Mouse (Mus musculus) megakaryocyte, embryonic 14.5 days (primary cell): ENCODE measurements around the gene Ccdc138. TPM values are rescaled to one million over a fixed set of nuclear protein-coding genes. Genes with fewer than 3 reads are reported as not detected.
"Not testable (repeated sequence)": the region's sequence is repeated elsewhere in the genome, so short reads cannot be mapped to it uniquely, and the experiment has no call there.

Experiments used
- H3K27me3 ChIP-seq: replicated peaks from 2 replicates; pipeline ENCODE3; 2012; ENCODE audit warnings: inconsistent platforms
- H3K36me3 ChIP-seq: replicated peaks from 2 replicates; pipeline ENCODE3; 2012; ENCODE audit warnings: low read length, inconsistent platforms, mixed read lengths
- H3K4me1 ChIP-seq: 2 replicates; pipeline ENCODE4 v1.6.1; 2012; ENCODE audit warnings: inconsistent platforms
- H3K4me3 ChIP-seq: replicated peaks from 2 replicates; pipeline ENCODE3; 2012; ENCODE audit warnings: moderate library complexity, mild to moderate bottlenecking, inconsistent platforms
- H3K9me3 ChIP-seq: 2 replicates; pipeline ENCODE4 v1.6.1; 2012; ENCODE audit warnings: inconsistent platforms
- FLI1 ChIP-seq: IDR thresholded peaks from 2 replicates; pipeline ENCODE4 v1.6.1; 2012; ENCODE audit warnings: low read length, inconsistent platforms, mixed read lengths
- GATA1 ChIP-seq: IDR thresholded peaks from 3 replicates; pipeline ENCODE4 v1.6.1; 2012; ENCODE audit warnings: mixed read lengths, low read length, inconsistent platforms, borderline replicate concordance
- polyA plus RNA-seq: library from polyadenylated mRNA; stranded (reverse); fragments of >175 nt; gene quantifications from 2 replicates; pipeline ENCODE4 v1.2.3, GENCODE M21; 2012; ENCODE audit warnings: low replicate concordance; ENCODE audit not compliant: insufficient read depth

Ccdc138 gene
- polyA plus RNA-seq, 1 experiment, result 0.65 TPM

- H3K27me3 ChIP-seq, result no peaks in the 10 kb centered on the region
- H3K36me3 ChIP-seq, result peaks cover 41% of the 10 kb centered on the region
- no peaks in the 10 kb centered on the region for H3K9me3 ChIP-seq
- TF ChIP-seq GATA1, result no peak
- TF ChIP-seq FLI1, result no peak
- H3K4me3 ChIP-seq, result peak overlapping the region; percentile 97
- H3K4me1 ChIP-seq, result peaks cover 17% of the 10 kb centered on the region
These were observed 1.0 kb upstream of the Ccdc138 start for GRCm38 (mm10) chr10:58496732-58497131.

DNA sequence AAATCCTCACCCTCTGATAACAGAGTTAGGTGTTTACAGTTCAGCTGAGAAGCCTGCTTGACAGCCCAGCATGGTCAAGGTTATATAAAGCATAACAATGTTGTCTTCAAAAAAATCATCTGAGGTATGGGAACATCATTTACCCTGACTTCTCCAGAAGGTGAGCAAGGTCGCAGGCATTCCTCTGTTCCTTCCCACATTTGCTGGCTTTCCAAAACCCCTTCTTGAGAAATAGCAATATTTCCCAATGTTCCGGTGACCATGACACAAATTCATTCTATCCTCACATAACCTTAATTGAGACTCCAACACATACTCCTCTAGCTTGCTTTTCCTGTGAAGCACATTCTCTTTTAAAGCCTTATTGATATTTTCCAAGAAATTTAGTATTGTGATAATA lies 768 bp downstream of the Ccdc138 start:
- Histone ChIP-seq H3K9me3 (no peaks in the 10 kb centered on the region), H3K4me1 (peaks cover 17% of the 10 kb centered on the region), H3K36me3 (peaks cover 23% of the 10 kb centered on the region), H3K4me3 (peak overlapping the region; percentile 97), H3K27me3 (no peaks in the 10 kb centered on the region)
- TF ChIP-seq GATA1, result no peak
- no peak for TF ChIP-seq FLI1

DNA sequence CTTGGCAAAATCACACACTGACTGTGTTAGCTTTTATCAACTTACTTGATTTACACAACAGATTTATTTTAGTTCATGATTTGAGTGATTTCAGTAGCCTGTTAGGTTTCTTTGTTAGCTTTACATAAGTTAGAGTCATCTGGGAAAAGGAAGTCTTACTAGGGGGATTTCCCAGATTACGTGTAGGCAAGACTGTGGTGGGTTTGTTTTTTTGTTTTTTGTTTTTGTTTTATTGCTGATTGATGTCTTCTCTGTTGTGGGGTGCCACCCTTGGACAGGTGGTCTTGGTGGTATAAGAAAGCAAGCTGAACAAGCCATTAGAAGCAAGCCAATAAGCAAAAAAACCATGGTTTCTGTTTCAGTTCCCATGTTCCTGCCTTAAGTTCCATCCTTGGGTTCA lies 31.6 kb downstream of the Ccdc138 start:
- H3K36me3 ChIP-seq, result peaks cover 13% of the 10 kb centered on the region
- H3K4me1 ChIP-seq, result no peaks in the 10 kb centered on the region
- no peak overlapping the region for H3K4me3 ChIP-seq
- no peaks in the 10 kb centered on the region for H3K27me3 ChIP-seq
- no peaks in the 10 kb centered on the region for H3K9me3 ChIP-seq
- TF ChIP-seq GATA1 (no peak), FLI1 (no peak)

DNA sequence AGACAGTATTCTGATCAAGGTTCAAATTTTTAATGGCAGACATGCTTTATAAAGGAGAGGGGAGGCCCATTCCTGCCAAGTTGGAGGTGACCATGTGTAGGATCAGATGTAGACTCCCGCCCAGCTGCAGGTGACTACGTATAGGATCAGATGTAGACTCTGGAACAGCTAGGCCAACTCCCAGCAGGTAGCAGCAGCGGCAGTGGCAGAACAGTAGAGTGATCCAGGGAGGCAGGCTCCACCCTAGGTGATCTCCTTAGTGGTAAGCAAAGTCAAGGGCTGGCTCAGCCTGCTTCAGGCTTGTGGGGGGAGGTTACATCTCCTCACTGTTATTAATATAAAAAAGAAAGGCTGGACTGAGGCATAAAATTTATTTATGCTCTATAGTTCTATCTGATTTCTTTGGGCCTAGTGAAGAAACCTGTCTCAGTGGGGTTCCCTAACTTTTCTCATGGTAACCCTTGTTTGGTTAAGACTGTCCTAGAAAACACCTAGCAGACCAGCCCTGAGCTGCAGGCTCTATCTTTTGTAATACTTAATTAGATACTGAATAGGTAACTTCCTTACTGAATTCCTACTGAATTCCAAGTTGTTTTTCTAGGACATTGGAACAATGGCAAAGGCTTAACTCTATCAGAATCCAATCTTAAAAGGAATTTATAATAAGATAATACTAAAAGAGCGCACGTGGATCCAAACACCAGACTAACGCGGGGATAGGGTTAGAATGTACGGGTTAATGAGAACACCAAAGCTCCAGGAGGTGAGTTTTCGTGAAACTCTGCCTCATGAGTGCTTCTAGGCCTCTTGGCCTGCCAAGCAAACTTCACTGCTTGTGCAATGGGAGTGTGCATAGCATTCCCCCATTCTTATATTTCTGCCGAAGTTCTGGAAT lies 33.4 kb downstream of the Ccdc138 start:
- Histone ChIP-seq H3K9me3 (no peaks in the 10 kb centered on the region), H3K36me3 (peaks cover 9% of the 10 kb centered on the region), H3K27me3 (no peaks in the 10 kb centered on the region), H3K4me1 (no peaks in the 10 kb centered on the region), H3K4me3 (no peak overlapping the region)
- TF ChIP-seq GATA1, result no peak
- no peak for TF ChIP-seq FLI1

DNA sequence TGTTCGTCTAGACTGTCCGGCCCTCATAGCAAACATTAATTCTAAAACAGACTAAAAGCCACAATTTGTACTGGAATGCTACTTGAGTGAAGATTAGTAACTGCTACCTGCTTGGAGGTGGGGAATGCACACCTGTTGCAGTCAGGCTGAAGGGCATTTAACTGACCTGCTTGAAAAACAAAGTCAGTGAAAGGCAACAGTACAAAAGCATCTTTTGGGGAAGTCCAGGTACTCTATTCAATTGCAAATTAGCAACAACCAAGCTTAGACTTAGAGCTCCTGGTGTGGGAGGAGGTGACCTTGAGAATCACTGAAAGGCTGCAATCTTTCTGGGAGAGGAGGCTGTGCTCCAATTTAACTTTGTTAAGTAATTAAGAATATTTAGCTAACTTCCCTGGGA lies 34.4 kb downstream of the Ccdc138 start:
- Histone ChIP-seq H3K4me3 (no peak overlapping the region), H3K36me3 (peaks cover 9% of the 10 kb centered on the region), H3K27me3 (no peaks in the 10 kb centered on the region), H3K4me1 (no peaks in the 10 kb centered on the region), H3K9me3 (no peaks in the 10 kb centered on the region)
- TF ChIP-seq FLI1 (no peak), GATA1 (no peak)

- H3K4me1 ChIP-seq, result not testable (repeated sequence)
These were observed 38.5 kb downstream of the Ccdc138 start for GRCm38 (mm10) chr10:58536276-58536675.

DNA sequence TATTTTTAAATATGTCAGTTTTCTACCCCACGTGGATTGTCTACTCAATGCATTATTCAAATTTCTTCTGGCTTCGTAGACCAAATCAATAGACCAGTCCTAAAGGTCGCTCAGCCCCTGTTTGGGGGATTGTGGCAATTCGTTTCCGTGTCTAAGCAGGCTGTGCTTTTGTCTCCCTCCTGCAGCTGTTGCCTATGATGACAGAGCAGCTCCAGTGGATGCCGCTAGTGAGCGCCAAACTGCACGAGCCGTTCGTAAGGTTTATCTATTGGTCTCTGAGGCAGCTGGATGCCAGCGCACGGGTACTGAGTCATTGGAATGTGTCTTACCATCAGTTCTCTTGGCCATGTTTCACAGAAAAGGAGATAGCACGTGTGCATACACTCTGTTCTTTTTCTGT lies 42.9 kb downstream of the Ccdc138 start:
- no peaks in the 10 kb centered on the region for H3K9me3 ChIP-seq
- TF ChIP-seq GATA1, result no peak
- no peaks in the 10 kb centered on the region for H3K27me3 ChIP-seq
- no peaks in the 10 kb centered on the region for H3K4me1 ChIP-seq
- H3K36me3 ChIP-seq, result peaks cover 10% of the 10 kb centered on the region
- H3K4me3 ChIP-seq, result no peak overlapping the region

More at GRCm38 (mm10) chr10:58536276-58536675, 38.5 kb downstream of the Ccdc138 start:
- not testable (repeated sequence) for H3K27me3 ChIP-seq, H3K9me3 ChIP-seq, H3K4me3 ChIP-seq
- peaks cover 10% of the 10 kb centered on the region for H3K36me3 ChIP-seq

DNA sequence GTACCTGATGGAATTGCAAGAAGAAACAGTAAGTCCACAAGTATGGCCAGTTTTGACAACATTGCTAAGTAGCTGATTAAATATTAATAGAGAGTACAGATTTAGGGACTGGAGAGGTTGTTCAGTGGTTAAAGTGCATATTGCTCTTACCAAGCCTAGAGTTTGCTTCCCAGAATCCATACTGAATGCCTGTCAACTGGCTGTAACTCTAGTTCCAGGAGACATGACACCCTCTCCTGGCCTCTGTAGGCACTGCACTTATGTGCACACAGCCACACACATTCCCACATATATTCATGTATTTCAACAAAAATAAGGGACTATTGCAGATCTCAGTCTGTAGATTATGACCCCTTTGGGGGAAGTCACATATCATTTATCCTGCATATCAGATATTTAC lies 51.0 kb downstream of the Ccdc138 start:
- no peaks in the 10 kb centered on the region for H3K36me3 ChIP-seq
- H3K4me3 ChIP-seq, result no peak overlapping the region
- TF ChIP-seq FLI1 (no peak), GATA1 (no peak)
- H3K4me1 ChIP-seq, result no peaks in the 10 kb centered on the region
- no peaks in the 10 kb centered on the region for H3K27me3 ChIP-seq
- H3K9me3 ChIP-seq, result no peaks in the 10 kb centered on the region

- no peaks in the 10 kb centered on the region for H3K9me3 ChIP-seq
- H3K4me1 ChIP-seq, result no peaks in the 10 kb centered on the region; the same call in 1 of the 2 replicates
- TF ChIP-seq GATA1 (no peak), FLI1 (no peak)
- H3K27me3 ChIP-seq, result no peaks in the 10 kb centered on the region
- no peaks in the 10 kb centered on the region for H3K36me3 ChIP-seq
- H3K4me3 ChIP-seq, result no peak overlapping the region
These were observed 57.1 kb downstream of the Ccdc138 start for GRCm38 (mm10) chr10:58554693-58555387.

- H3K36me3 ChIP-seq, result no peaks in the 10 kb centered on the region
- no peak overlapping the region for H3K4me3 ChIP-seq
- no peaks in the 10 kb centered on the region for H3K27me3 ChIP-seq
- TF ChIP-seq GATA1 (no peak), FLI1 (no peak)
- H3K9me3 ChIP-seq, result no peaks in the 10 kb centered on the region
- no peaks in the 10 kb centered on the region; the same call in 1 of the 2 replicates for H3K4me1 ChIP-seq
These were observed 61.4 kb downstream of the Ccdc138 start for GRCm38 (mm10) chr10:58559098-58559497.

DNA sequence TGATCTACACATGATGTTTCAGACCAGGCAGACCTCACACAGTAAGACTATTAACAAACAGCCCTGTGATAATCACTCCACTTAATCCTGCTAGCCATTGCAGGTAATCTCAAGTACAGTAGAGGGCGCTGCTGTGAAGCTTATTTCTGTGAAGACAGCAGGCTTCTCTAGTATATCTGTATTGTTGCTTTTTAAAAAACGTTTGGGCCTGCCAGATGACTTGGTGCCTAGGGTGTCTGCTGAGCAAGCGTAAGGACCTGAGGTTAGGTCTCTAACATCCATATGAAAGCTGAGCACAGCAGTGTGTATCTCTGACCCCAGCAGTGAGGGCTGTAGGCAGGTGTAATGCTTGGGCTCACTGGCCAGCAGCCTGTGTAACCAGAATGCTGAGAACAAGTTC lies 62.2 kb downstream of the Ccdc138 start:
- no peaks in the 10 kb centered on the region for H3K9me3 ChIP-seq
- TF ChIP-seq FLI1 (no peak), GATA1 (no peak)
- H3K36me3 ChIP-seq, result no peaks in the 10 kb centered on the region
- H3K4me1 ChIP-seq, result no peaks in the 10 kb centered on the region; the same call in 1 of the 2 replicates
- no peaks in the 10 kb centered on the region for H3K27me3 ChIP-seq
- H3K4me3 ChIP-seq, result no peak overlapping the region
